Mouse (Mus musculus): ENCODE measurements around the gene Large2.
A peak's percentile ranks its signal among the peaks of the same experiment; 100 is the strongest.

Gene Large2

GRCm38 (mm10) chr2:92374514-92374913 is at the start of gene Large2, which contains the start of gene Pex16:
Gene Large2, minus strand, starts transcription at chr2:92374869.
Gene Pex16, plus strand, starts transcription at chr2:92374676.
- peak; percentile 75 for DNase-seq

- DNase-seq, result peak; percentile 94
Measured at GRCm38 (mm10) chr2:92423702-92424461, 49.2 kb upstream of the Large2 start.

- DNase-seq, result no peak
Measured at GRCm38 (mm10) chr2:92423156-92423555, 48.5 kb upstream of the Large2 start.

- peak; percentile 69 for DNase-seq
Measured at GRCm38 (mm10) chr2:92422388-92423135, 47.9 kb upstream of the Large2 start.

GRCm38 (mm10) chr2:92421723-92422387 is 47.2 kb upstream of the Large2 start:
- no peak for DNase-seq

GRCm38 (mm10) chr2:92411705-92412104 is 37.0 kb upstream of the Large2 start:
- peak; percentile 87 for DNase-seq

GRCm38 (mm10) chr2:92408309-92409045 is 33.8 kb upstream of the Large2 start:
- DNase-seq, result no peak

- DNase-seq, result no peak
Measured at GRCm38 (mm10) chr2:92405687-92406086, 31.0 kb upstream of the Large2 start.

GRCm38 (mm10) chr2:92404737-92405136 is 30.1 kb upstream of the Large2 start:
- peak; percentile 62 for DNase-seq

GRCm38 (mm10) chr2:92403776-92404319 is 29.2 kb upstream of the Large2 start:
- DNase-seq, result peak; percentile 65

- DNase-seq, result peak; percentile 94
Measured at GRCm38 (mm10) chr2:92402591-92403326, 28.1 kb upstream of the Large2 start.

GRCm38 (mm10) chr2:92401091-92401561 is 26.5 kb upstream of the Large2 start, which contains the start of gene Mapk8ip1:
Gene Mapk8ip1, minus strand, starts transcription at chr2:92401263.
- peak; percentile 81 for DNase-seq

- DNase-seq, result peak; percentile 77
Measured at GRCm38 (mm10) chr2:92400682-92401081, 26.0 kb upstream of the Large2 start.

- DNase-seq, result peak; percentile 53
Measured at GRCm38 (mm10) chr2:92399877-92400276, 25.2 kb upstream of the Large2 start.

- peak; percentile 66 for DNase-seq
Measured at GRCm38 (mm10) chr2:92397436-92397835, 22.8 kb upstream of the Large2 start.

- no peak for DNase-seq
Measured at GRCm38 (mm10) chr2:92395535-92395934, 20.9 kb upstream of the Large2 start.

GRCm38 (mm10) chr2:92392318-92393264 is 17.9 kb upstream of the Large2 start:
- peak; percentile 68 for DNase-seq

- peak; percentile 69 for DNase-seq
Measured at GRCm38 (mm10) chr2:92391703-92392317, 17.1 kb upstream of the Large2 start.

GRCm38 (mm10) chr2:92391116-92391515 is 16.4 kb upstream of the Large2 start:
- peak; percentile 85 for DNase-seq
